Mouse (Mus musculus): ENCODE data around the gene Snx17. TPM values are rescaled to one million over a fixed set of nuclear protein-coding genes. Genes with fewer than 3 reads are reported as not detected.

Snx17 gene
- polyA plus RNA-seq, 1 experiment from 2014 or later: 158 TPM

- peak overlapping the region; percentile 77 for H3K4me2 ChIP-seq (ENCODE audit: low read depth, low read length)
- no peaks in the 10 kb centered on the region for H3K36me3 ChIP-seq (replicated peaks; ENCODE audit: control insufficient read depth, insufficient read depth, low read depth, low read length)
- peak overlapping the region; percentile 75 for H3K4me3 ChIP-seq (ENCODE audit: low read depth, low read length)
- H3K9ac ChIP-seq (replicated peaks; ENCODE audit: low read length): peak overlapping the region; percentile 73
- DNase-seq (ENCODE audit: low spot score) (peak; percentile 18), ATAC-seq (replicated peaks; ENCODE audit: insufficient number of reproducible peaks, low FRiP score, low TSS enrichment, low read depth) (peak; percentile 71)
- H3K4me1 ChIP-seq (ENCODE audit: control insufficient read depth, insufficient read depth, low read length): no peaks in the 10 kb centered on the region
- WGBS: under 1% methylated on average over 25 of the region's 25 CpGs
- no peaks in the 10 kb centered on the region for H3K9me3 ChIP-seq (replicated peaks; ENCODE audit: control insufficient read depth, low read length)
- H3K27ac ChIP-seq (replicated peaks; ENCODE audit: low read depth, low read length): peak overlapping the region; percentile 90
- H3K27me3 ChIP-seq (ENCODE audit: control insufficient read depth, insufficient read depth, low read length): no peaks in the 10 kb centered on the region
These were observed 13.7 kb upstream of the Snx17 start for GRCm38 (mm10) chr5:31179301-31179765.

- Histone ChIP-seq H3K9me3 (replicated peaks; ENCODE audit: control insufficient read depth, low read length) (no peaks in the 10 kb centered on the region), H3K36me3 (replicated peaks; ENCODE audit: control insufficient read depth, insufficient read depth, low read depth, low read length) (no peaks in the 10 kb centered on the region), H3K9ac (replicated peaks; ENCODE audit: low read length) (peak within 1 kb of the TSS; percentile 73), H3K27me3 (ENCODE audit: control insufficient read depth, insufficient read depth, low read length) (no peaks in the 10 kb centered on the region), H3K4me1 (ENCODE audit: control insufficient read depth, insufficient read depth, low read length) (no peaks in the 10 kb centered on the region), H3K4me3 (ENCODE audit: low read depth, low read length) (peak within 1 kb of the TSS; percentile 75), H3K4me2 (ENCODE audit: low read depth, low read length) (peak within 1 kb of the TSS; percentile 77), H3K27ac (replicated peaks; ENCODE audit: low read depth, low read length) (peak within 1 kb of the TSS; percentile 90)
- peak; percentile 95 for ATAC-seq (replicated peaks; ENCODE audit: insufficient number of reproducible peaks, low FRiP score, low TSS enrichment, low read depth)
- peak; percentile 98 for DNase-seq (ENCODE audit: low spot score)
- WGBS: under 1% methylated on average over 59 of the region's 59 CpGs
These were observed 13.0 kb upstream of the Snx17 start, which contains the start of the genes Gm29609 and Gtf3c2 for GRCm38 (mm10) chr5:31179766-31180630. TSS of gene Gm29609 (minus strand) at chr5:31179911. TSS of gene Gtf3c2 (minus strand) at chr5:31180144.

GRCm38 (mm10) chr5:31181183-31181770, 11.8 kb upstream of the Snx17 start:
- no peak for ATAC-seq (replicated peaks; ENCODE audit: insufficient number of reproducible peaks, low FRiP score, low TSS enrichment, low read depth)
- DNase-seq (ENCODE audit: low spot score): no peak
- Histone ChIP-seq H3K27me3 (ENCODE audit: control insufficient read depth, insufficient read depth, low read length) (no peaks in the 10 kb centered on the region), H3K36me3 (replicated peaks; ENCODE audit: control insufficient read depth, insufficient read depth, low read depth, low read length) (no peaks in the 10 kb centered on the region), H3K27ac (replicated peaks; ENCODE audit: low read depth, low read length) (no peak overlapping the region), H3K4me2 (ENCODE audit: low read depth, low read length) (no peak overlapping the region), H3K4me1 (ENCODE audit: control insufficient read depth, insufficient read depth, low read length) (no peaks in the 10 kb centered on the region), H3K9ac (replicated peaks; ENCODE audit: low read length) (no peak overlapping the region), H3K9me3 (replicated peaks; ENCODE audit: control insufficient read depth, low read length) (no peaks in the 10 kb centered on the region), H3K4me3 (ENCODE audit: low read depth, low read length) (no peak overlapping the region)
- 94% methylated on average over 9 of the region's 9 CpGs for WGBS

GRCm38 (mm10) chr5:31183678-31184077, 9.3 kb upstream of the Snx17 start:
- Histone ChIP-seq H3K9me3 (replicated peaks; ENCODE audit: control insufficient read depth, low read length) (no peaks in the 10 kb centered on the region), H3K27ac (replicated peaks; ENCODE audit: low read depth, low read length) (no peak overlapping the region), H3K9ac (replicated peaks; ENCODE audit: low read length) (no peak overlapping the region), H3K36me3 (replicated peaks; ENCODE audit: control insufficient read depth, insufficient read depth, low read depth, low read length) (peaks cover 4% of the 10 kb centered on the region), H3K27me3 (ENCODE audit: control insufficient read depth, insufficient read depth, low read length) (no peaks in the 10 kb centered on the region), H3K4me1 (ENCODE audit: control insufficient read depth, insufficient read depth, low read length) (no peaks in the 10 kb centered on the region), H3K4me3 (ENCODE audit: low read depth, low read length) (no peak overlapping the region), H3K4me2 (ENCODE audit: low read depth, low read length) (no peak overlapping the region)
- no peak for ATAC-seq (replicated peaks; ENCODE audit: insufficient number of reproducible peaks, low FRiP score, low TSS enrichment, low read depth)
- DNase-seq (ENCODE audit: low spot score): no peak
- 67% methylated on average over 4 of the region's 4 CpGs for WGBS

- H3K27ac ChIP-seq (replicated peaks; ENCODE audit: low read depth, low read length): no peak overlapping the region
- peak; percentile 33 for DNase-seq (ENCODE audit: low spot score)
- H3K9me3 ChIP-seq (replicated peaks; ENCODE audit: control insufficient read depth, low read length): no peaks in the 10 kb centered on the region
- H3K9ac ChIP-seq (replicated peaks; ENCODE audit: low read length): no peak overlapping the region
- H3K27me3 ChIP-seq (ENCODE audit: control insufficient read depth, insufficient read depth, low read length): no peaks in the 10 kb centered on the region
- H3K4me3 ChIP-seq (ENCODE audit: low read depth, low read length): no peak overlapping the region
- 74% methylated on average over 4 of the region's 4 CpGs for WGBS
- H3K36me3 ChIP-seq (replicated peaks; ENCODE audit: control insufficient read depth, insufficient read depth, low read depth, low read length): peaks cover 4% of the 10 kb centered on the region
- no peak for ATAC-seq (replicated peaks; ENCODE audit: insufficient number of reproducible peaks, low FRiP score, low TSS enrichment, low read depth)
- H3K4me1 ChIP-seq (ENCODE audit: control insufficient read depth, insufficient read depth, low read length): 0 out of 2 replicates have a peak, but pooled peaks cover 2% of the 10 kb centered on the region
- H3K4me2 ChIP-seq (ENCODE audit: low read depth, low read length): no peak overlapping the region
These were observed 4.7 kb upstream of the Snx17 start for GRCm38 (mm10) chr5:31188223-31188840.

GRCm38 (mm10) chr5:31190201-31190600, 2.8 kb upstream of the Snx17 start:
- WGBS: 92% methylated on average over 9 of the region's 9 CpGs
- no peak overlapping the region for H3K27ac ChIP-seq (replicated peaks; ENCODE audit: low read depth, low read length)
- H3K27me3 ChIP-seq (ENCODE audit: control insufficient read depth, insufficient read depth, low read length): no peaks in the 10 kb centered on the region
- no peak overlapping the region for H3K9ac ChIP-seq (replicated peaks; ENCODE audit: low read length)
- no peak overlapping the region for H3K4me3 ChIP-seq (ENCODE audit: low read depth, low read length)
- H3K9me3 ChIP-seq (replicated peaks; ENCODE audit: control insufficient read depth, low read length): no peaks in the 10 kb centered on the region
- no peak for ATAC-seq (replicated peaks; ENCODE audit: insufficient number of reproducible peaks, low FRiP score, low TSS enrichment, low read depth)
- H3K4me1 ChIP-seq (ENCODE audit: control insufficient read depth, insufficient read depth, low read length): 0 out of 2 replicates have a peak, but pooled peaks cover 2% of the 10 kb centered on the region
- no peak overlapping the region for H3K4me2 ChIP-seq (ENCODE audit: low read depth, low read length)
- H3K36me3 ChIP-seq (replicated peaks; ENCODE audit: control insufficient read depth, insufficient read depth, low read depth, low read length): peaks cover 4% of the 10 kb centered on the region
- DNase-seq (ENCODE audit: low spot score): no peak

- Histone ChIP-seq H3K4me3 (ENCODE audit: low read depth, low read length) (peak overlapping the region; percentile 75), H3K9ac (replicated peaks; ENCODE audit: low read length) (peak overlapping the region; percentile 80), H3K4me1 (ENCODE audit: control insufficient read depth, insufficient read depth, low read length) (0 out of 2 replicates have a peak, but pooled peaks cover 2% of the 10 kb centered on the region), H3K27ac (replicated peaks; ENCODE audit: low read depth, low read length) (peak overlapping the region; percentile 31), H3K4me2 (ENCODE audit: low read depth, low read length) (peak overlapping the region; percentile 70), H3K36me3 (replicated peaks; ENCODE audit: control insufficient read depth, insufficient read depth, low read depth, low read length) (peaks cover 13% of the 10 kb centered on the region), H3K27me3 (ENCODE audit: control insufficient read depth, insufficient read depth, low read length) (no peaks in the 10 kb centered on the region), H3K9me3 (replicated peaks; ENCODE audit: control insufficient read depth, low read length) (no peaks in the 10 kb centered on the region)
- 14% methylated on average over 42 of the region's 42 CpGs for WGBS
- DNase-seq (ENCODE audit: low spot score) (peak; percentile 62), ATAC-seq (replicated peaks; ENCODE audit: insufficient number of reproducible peaks, low FRiP score, low TSS enrichment, low read depth) (peak; percentile 51)
These were observed 735 bp upstream of the Snx17 start for GRCm38 (mm10) chr5:31192045-31192938.
